Mouse (Mus musculus) cerebellum, adult 11 months (tissue): ENCODE results near the gene Magi2.
A peak's percentile ranks its signal among the peaks of the same experiment; 100 is the strongest.

ENCODE experiments used
- DNase-seq: peaks from one replicate; pipeline ENCODE4 v3.0.0; 2022

Magi2 gene

DNA sequence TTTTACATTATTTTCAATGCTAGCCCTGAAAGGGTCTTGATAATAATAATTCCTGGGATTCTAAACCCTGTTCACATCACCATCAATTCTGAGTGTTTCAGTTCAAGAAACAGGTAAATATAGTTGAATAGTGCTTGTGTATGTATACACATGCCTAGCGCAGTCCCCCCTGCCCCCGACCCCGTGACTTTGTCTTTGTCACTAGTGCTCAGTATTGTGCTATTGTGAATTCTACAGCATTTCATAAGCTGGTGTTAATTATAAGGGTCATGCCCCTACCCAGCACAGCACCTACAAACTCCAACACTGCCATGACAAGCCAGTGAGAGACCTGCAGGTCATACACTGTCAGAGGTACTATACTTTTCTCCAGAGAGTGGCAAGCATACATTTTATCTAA lies 520.8 kb downstream of the Magi2 start:
- no peak for DNase-seq

DNA sequence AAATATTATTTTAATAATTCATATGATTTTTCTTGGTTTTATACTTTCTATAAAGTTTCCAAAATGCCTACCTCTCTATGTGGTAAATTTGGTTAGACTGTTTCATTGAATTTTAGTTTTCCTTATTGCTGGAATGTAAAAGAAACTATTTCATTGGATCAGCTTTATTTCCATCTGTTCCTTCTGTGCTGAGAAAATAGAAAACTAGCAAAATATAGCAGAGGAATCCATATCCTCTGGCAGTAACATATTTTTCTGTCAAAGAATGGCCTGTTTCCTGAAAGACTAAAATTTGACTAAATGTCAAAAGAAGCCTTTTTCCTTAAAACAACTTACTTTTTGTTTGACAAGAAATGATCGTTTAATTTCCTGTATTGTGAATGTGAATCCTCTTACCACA lies 552.4 kb downstream of the Magi2 start:
- no peak for DNase-seq

DNA sequence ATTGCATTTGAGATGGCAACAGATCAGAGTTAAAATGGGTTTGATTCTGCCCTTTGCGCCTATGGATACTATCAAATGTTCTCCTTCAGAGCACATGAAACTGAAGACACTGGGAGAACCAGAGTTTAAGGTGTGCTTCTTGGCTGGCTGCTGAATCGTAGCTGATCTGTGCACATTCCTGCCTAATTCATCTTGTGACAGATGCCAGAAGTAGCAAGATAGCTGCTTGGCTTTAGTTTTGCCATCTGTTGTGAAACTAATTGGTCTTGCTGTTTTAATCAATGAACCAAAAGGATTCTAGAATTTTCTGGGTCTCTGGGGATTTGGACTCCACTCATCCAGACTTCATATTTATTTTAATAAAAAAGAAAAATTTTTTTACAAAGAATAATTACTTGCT lies 553.2 kb downstream of the Magi2 start:
- no peak for DNase-seq

DNA sequence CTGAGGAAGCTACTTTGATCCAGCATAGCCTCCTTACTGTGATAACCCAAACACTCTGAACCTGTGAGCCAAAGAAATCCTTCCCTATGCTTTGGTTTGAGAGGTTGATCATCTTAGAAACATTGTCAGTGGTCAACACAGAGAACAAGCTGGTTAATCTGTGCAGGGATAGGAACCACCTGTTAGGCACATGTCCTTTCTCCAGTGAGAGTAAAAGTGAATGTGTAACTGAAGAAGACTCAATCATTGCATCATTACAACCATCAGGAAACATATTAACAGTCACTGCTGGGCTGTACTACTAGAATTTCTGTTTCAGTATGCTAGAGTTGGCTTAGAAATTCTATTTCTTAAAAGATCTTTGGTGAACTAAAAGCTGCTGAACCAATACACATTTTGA lies 558.5 kb downstream of the Magi2 start:
- no peak for DNase-seq

DNA sequence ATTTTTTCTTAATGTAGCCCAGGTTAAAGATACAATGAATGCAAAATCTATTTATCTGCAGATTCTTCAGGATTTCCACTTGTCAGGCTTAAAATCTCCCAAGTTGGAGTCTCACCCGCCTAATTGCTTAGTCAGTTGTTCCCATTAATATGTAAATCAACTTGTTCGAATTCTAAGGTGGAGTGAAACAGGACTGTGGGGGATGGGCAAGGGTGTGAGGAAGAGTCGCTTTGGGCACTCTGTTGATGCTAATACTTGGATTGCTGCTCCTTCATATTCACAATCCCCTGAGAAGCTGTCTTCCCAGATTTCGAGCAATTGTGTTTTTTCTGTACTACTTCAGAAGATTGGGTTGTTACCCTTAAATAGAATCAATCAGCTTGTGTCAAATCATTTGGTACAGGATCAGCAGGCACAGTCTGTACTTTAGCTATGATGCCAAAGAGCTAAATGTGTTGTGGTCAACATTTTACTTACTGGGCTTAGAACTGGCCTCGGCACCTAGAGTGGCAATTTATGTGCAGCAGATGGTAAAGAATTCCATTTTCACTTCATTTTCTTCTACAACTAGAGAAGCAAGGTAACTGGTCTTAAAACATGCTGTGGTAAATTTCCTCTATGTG lies 560.8 kb downstream of the Magi2 start:
- DNase-seq, result no peak

DNA sequence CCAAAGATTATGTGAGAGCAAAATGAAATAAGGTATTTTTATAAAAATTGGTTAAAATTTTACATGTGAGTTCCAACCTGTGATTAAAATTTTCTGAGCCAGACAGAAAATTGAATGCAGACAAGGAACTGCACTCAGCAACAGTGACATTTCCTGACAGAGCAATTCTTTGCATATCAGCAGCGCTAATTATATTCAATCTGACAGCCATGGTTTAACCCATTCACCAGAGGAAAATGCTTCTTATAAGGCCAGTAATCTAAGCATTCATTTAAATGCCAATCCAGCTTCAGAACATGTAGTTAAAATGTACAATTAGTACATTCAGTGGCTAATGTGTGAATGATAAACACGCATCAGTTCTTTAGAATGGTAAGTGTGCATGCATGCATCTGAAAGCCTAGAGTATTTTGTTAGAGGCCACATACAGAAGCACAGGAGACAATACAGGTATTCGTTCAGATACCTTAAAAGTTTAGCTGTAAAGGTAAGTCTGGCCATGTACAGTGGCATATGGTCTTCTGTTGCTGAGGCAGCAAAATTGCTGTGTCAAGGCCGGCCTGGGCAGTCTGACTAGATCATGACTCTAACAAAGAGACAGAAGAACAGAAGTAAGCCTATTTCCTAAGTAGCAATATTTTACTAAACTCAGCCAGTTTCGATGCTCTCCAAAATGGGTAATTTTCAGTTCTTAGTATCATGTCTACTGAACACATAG lies 576.4 kb downstream of the Magi2 start:
- DNase-seq, result no peak

DNA sequence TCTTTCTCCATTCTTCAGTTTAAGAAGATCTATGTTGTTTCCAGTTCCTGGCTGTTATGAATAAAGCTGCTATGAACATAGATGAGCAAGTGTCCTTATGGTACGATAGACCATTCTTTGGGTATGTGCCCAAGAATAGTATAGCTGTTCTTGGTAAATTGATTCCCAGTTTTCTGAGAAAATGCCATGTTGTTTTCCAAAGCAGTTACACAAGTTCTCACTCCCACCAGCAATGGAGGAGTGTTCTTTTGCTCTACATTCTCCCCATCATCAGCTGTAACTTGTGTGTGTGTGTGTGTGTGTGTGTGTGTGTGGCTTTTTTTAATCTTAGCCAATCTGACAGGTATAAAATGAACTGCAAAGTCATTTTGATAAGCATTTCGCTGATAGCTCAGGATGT lies 595.7 kb downstream of the Magi2 start:
- DNase-seq, result no peak

DNA sequence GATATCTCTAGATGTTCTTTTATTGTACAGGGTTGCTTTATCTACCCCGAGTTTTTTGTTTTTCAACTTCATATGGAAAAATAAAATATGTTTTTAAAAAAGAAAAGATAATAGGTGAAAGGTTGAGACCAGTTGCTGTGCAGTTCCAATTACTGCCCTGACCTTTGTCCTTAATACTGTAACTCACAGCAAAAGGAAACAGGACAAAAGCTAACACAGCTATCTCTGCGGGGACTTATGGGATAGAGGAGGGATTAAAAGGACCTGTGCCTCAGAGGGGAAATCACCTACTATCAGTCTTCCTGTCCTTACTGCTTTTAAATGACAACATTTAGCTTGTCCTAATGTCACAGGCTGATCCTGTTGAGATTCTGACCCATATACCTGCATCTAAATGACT lies 599.1 kb downstream of the Magi2 start:
- DNase-seq, result no peak

DNA sequence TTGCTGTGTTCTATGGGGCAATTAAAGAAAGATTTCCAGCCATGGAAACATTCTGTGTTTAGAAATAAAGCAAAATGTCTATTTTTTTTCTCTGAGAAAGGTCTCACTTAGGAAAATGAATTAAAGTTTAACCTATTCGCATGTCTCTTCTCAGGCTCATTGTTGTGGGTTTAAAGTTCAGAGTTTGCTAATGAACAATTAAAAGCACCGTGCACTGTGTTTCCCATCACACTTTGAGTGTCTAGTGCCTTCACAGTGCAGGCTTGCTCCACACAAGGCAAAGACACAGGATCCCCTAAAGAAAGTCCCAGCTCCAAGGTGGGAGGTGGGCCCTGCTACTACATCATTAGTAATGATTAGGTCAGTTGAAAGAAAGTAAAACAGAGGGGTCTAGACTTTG lies 602.5 kb downstream of the Magi2 start:
- no peak for DNase-seq

DNA sequence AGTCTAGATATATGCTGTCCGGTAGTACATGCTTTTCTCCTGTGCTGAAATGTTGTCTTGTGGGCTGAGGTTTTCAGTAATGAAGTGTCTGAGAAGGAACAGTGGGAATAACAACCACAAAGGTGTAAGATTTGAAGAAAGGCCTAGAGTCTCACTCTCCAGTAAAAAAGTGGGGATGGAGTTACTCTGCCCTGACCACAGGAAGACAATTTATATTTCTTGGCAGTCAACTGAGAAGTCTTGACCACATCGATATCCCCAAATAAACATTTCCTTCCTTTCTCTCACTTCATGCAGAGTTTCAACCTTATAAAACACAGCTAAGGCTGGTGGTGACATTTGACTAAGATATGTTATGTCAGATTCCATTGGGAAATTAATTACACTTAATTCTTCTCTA lies 636.0 kb downstream of the Magi2 start:
- DNase-seq, result no peak

DNA sequence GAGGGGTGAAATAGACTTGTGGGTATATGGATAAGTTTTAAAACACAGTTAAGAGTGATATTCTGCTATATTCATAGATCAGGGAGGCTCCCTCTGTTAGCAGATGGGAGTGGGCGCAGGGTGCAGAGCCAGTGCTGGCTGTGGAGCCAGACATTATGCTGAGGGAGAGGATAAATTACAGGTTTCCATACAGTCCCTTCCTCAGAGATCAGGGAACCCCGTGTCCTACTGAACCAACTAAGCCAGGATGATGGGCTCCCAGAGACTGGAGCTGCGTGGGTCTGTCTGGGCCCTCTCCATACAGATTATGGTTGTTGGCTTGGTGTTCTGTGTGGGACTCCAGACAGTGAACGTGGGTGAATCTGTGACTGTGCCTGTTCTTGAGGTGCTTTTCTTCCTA lies 643.6 kb downstream of the Magi2 start:
- DNase-seq, result no peak

DNA sequence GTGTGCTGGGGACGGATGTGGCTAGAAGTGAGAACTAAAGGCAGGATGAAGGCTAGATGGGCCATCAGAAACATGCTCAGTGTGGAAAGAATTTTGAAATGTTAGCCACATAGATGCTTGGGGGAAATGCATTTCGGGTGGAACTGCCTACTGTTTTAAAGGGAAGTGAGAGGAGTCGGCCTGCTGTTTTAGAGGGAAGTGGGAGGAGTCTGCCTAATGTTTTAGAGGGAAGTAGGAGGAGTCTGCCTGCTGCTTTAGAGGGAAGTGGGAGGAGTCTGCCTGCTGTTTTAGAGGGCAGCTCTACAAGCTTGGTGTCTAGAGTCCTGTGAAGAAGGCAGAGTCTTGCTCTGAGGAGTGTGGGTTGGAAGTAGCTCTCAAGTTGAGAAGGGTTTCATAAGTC lies 664.9 kb downstream of the Magi2 start:
- DNase-seq, result no peak

DNA sequence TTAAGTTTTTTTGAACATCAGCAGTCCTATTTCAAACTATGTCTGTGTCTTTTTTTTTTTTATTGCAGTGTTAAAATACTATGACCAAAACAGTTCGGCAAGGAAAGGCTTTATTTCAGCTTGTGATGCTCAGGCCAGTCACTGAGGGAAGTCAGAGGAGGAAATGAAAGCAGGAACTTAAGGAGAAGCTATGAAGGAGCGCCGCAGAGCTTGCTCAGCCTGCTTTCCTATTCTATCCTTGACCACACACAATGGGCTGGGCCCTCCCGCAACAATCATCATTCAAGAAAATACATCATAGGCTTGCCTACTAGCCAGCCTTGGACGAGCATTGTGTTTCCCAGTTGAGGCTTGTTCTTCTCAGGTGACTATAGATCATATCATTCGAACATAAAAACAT lies 669.1 kb downstream of the Magi2 start:
- no peak for DNase-seq

DNA sequence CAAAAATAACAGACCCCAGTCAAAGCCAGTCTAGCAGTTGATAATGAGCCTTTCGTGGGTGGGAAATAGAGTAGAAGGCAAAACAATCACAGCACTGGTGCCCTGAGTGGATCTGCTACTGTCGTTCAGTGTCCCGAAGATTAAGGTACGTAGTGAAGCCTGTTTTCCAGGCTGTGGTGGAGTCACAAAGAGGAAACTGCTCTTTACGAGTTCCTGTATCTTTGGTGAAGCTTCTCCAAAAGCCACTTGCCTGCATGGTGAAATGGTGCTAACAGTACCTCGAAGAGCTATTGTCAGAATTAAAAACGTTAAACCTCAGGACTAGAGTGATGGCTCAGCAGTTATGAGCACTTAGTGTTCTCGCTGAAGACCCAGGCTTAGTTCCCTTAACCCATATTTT lies 674.8 kb downstream of the Magi2 start:
- no peak for DNase-seq

DNA sequence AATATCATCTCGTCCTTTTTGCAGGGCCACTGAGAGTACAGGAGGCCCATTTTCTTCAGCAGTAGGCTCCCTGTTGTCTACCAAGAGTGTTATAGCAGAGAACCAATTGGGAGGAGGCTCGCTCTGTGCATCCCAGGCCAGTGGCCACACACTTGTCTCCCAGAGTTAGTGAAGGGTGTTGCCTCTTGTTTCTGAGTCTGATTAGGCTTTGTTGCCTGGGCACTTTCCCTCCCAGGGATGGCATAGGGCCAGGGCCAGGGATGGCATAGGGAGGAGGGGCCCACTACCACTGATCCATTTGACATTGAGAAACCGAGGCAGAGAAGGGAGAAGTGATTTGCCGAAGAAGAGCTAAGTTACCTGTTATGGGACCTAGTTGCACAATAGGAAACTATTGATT lies 679.8 kb downstream of the Magi2 start:
- no peak for DNase-seq

DNA sequence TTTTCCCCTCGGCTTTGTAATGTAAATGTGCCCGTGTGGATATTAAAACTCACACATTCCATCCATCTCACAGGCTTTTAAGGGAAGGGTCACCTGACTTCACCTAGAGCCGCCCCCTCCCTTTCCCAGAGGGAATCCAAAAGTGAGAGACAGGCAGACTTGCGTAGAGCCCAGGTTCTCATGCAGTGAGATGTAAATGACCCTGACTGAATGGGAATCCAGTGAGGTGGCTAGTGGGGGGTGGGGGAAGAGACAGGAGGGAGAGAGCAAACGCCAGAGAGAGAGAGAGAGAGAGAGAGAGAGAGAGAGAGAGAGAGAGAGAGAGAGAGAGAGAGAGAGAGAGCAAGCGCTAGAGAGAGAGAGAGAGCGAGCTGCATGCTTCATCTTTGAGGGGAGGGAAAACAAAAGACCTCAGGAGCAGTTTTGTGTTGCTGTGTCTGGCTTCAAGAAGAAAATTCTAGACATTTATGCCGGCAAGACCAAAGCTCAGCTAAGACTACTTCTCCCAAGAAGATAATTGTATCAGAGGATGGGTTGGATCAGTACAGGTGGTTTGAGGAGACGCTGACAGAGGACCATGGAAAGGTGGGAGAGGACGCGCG lies 680.6 kb downstream of the Magi2 start:
- no peak for DNase-seq

DNA sequence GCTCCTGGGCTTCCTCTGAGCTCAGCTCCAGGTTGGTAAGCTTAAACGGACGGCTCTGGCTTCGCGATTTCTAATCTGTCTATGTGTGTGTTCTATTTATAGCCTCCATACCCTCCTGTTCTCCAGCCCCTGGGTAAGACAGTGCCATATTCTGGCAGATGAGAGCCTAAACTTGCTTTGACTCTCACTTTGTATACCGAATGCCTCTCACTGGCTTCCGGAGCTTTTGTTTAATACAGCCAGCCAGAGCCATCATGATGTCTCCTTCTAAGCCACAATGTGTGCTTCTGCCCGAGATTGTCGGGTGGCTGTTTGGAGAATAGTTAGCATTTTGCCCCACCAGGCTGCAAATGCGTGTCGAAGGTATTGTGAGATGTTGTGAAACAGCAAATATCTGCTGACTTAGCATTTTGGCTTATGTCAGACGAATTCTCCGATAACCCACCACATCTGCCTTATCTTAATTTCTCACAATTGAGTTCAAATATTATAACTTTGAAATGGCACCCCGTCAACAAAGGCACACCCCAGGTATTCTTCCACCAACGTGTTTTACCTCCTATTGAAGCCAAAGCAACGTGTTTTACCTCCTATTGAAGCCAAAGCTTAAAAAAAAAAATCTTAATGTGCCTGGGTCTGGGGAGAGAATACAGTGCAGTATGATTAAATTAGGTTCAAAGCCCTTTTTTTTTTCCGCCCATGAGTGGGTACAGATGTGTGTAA lies 681.3 kb downstream of the Magi2 start:
- DNase-seq, result no peak

DNA sequence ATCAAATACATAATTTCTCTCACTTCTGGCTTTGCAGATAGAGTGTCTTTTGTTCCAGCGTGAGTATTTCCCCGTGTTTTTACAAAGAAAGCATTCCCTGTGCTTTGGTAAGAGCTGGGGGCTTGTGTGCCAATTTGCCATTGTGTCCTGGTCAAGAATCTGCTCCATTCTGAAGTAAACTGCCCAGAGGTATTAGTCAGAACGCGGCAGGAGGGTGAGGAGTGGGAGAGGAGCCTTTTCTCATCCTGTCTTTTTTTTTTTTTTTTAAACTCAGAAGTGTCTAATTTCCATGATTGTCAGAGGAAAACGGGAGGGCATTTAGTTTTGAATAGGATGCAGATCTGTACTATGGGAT lies 681.8 kb downstream of the Magi2 start:
- DNase-seq, result no peak

DNA sequence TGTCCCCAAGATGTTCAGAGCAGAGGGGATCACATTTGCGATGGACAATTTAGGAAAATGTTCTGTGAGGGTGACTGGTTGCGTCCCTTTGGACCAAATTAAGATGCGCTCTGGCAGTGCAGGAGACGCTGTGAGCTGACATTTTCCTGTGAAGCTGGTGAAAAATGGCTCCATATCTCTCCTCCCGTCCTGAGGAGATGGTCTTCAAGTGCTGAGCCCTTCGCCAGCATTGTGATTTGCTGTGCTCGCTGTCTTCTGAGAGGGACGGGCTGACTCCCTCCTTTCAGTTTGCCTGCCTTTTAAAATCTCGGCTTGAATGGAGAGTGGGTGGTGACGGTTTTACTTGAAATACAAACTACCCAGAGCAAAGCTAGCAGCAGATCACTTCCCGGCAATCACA lies 682.2 kb downstream of the Magi2 start:
- DNase-seq, result no peak

DNA sequence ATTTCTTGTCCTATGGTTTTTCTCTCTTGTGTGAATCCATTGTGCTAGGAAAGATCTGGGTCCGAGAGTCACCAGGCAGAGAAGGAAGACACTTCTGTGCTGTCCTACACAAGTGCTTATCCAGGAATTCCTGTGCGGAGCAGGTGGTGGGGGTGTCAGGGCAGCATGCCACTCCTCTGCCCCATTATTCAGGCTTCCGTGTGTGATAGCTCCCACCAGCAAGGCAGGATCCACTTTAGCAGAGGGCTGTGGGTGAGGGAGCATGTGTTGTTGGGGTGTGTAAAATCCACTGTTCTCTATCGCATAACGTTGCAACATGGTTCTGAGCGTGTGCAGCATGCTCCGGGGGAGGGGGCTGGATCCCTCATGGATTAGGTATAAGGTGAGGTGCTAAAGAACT lies 682.8 kb downstream of the Magi2 start:
- DNase-seq, result no peak

DNA sequence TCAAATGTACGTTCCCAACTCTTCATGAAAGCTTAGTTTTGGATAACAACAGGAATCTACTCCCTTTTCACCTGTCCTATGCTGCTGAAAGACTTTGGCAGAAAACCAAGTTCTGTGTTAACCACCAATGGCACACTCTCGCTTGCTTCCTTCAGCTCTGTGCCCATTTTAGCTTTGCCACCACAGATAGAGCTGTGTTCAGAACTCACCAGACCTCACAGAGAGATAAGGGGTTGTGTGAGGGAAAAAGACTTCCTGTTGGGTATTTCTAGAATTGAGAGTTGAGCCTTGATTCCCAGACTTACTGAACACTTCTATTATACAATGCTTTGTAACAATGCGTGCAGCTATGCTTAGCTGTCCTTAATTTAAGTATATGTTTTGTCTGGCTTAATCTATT lies 705.3 kb downstream of the Magi2 start:
- DNase-seq, result no peak

DNA sequence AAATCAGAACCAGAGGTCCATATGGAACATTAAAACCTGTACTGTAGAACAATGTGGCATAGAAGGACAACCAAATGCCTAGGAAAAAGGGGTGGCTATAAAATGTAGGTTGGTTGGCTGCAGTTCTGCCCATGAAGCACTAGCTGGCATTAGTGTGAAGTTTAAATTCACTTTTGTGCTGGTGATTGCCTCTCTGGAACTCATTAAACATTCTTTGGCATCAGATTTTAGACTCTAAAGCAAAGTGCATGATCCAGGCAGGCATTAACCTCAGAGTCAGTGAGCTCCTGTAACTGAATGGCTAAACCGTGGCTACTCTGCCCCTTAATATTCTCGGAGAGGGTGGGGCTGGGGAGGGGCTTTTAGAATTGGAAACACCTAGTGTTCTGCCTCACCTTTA lies 706.4 kb downstream of the Magi2 start:
- DNase-seq, result no peak

DNA sequence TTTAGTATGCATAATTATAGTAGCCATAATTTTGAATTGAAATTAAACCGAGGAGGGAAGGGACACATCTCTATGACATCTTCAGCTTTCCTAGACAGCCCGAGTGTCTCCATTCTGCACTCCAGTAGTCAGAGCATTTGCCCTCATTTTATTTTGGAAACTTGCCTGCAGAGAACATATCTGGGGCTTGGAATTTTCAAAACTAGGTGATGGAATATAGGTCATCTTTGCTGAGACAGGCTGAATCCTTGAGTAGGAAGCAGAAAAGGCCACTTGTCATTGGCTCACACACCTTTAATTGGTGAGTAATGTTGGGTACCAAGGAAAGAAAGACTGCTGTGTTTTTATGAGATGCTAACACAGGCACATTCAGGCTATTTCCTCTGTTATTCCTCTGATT lies 724.3 kb downstream of the Magi2 start:
- peak; percentile 2 for DNase-seq

DNA sequence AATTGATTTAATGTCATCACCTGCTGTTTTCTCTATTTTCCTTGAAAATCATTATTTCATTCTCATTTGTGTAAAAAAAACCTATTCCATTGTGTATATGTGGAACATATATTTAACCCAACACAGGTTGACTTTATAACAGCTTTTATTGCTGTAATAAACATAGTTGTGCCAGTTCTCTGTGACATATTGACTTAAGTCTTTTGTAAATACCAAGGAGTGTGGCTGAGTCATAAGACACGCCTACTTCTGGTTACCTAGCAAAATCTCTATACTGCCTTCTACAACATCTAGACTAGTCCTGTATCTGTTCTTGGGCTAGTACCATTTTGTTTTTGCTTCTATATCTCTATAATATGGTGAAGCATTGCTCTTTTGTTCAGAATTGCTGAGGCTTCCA lies 737.3 kb downstream of the Magi2 start:
- DNase-seq, result no peak
